ENCODE assay signal across 7 mouse cellular contexts in the genomic region with DNA sequence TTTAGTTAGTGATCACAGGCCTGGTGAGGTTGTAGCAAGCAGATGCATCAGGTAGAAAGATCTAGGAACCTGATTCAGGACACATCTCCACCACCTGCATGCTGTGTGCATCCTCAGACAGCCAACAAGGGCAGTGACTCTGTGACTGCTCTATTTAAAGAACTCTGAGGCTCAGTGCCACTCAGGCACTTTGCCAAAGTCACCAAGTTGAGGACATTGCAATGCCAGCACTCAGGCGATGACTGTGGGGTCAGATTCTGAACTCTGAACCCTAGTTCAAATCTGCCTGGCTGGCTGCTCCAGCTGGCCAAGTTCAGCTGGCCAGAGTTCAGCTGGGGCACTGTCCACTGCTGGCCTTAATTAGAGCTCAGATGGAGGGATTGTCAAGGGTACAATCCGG. TPM values are rescaled to one million over a fixed set of nuclear protein-coding genes. Genes with fewer than 3 reads are reported as not detected.
DNase-seq lines count a peak whose midpoint lies in the region; TF ChIP-seq lines count a peak whose summit lies in the region.

No protein-coding gene starts in this region.

- H3K9ac ChIP-seq in heart, adult 2 months (ENCODE audit: low read depth, low read length) = peak overlapping the region; percentile 33

- H3K79me2 ChIP-seq in heart, adult 2 months (replicated peaks; ENCODE audit: control insufficient read depth, insufficient read depth, low read length) = no peaks in the 10 kb centered on the region

- H3K4me1 ChIP-seq in testis, adult 2 months (ENCODE audit: control insufficient read depth, insufficient read depth, low read length) = peaks cover 5% of the 10 kb centered on the region
- peaks cover 23% of the 10 kb centered on the region for H3K4me1 ChIP-seq in heart, adult 2 months (ENCODE audit: control insufficient read depth, insufficient read depth, low read length)

- H3K4me3 ChIP-seq in testis, adult 2 months (ENCODE audit: control insufficient read depth, low read depth, low read length) = no peak overlapping the region
- H3K4me3 ChIP-seq in heart, adult 2 months = peak overlapping the region; percentile 13; the same call in 1 of the 2 replicates

- 18% methylated on average over 2 of the region's 2 CpGs for WGBS in heart, adult 2 months

- no peak for TF ChIP-seq CTCF in testis, adult 2 months (IDR thresholded peaks at IDR 0.05; ENCODE audit: control insufficient read depth, insufficient read depth, insufficient replicate concordance, low read depth, low read length)
- TF ChIP-seq CTCF in heart, adult 2 months (IDR thresholded peaks at IDR 0.05) = no peak

- no peaks in the 10 kb centered on the region for H3K27me3 ChIP-seq in testis, adult 2 months (ENCODE audit: control insufficient read depth, insufficient read depth, low read length)
- no peaks in the 10 kb centered on the region for H3K27me3 ChIP-seq in heart, adult 2 months (ENCODE audit: control insufficient read depth, insufficient read depth, low read length)

- no peak for DNase-seq in testis, postnatal 14 days (ENCODE audit: low spot score)
- peak; percentile 73 to 79 for DNase-seq in heart, adult 2 months
- peak; percentile 93 to 96 for DNase-seq in kidney, postnatal 36 days
- DNase-seq in thymus, postnatal 4 days = peak; percentile 37
- no peak for DNase-seq in left cerebral cortex, postnatal 4 days
- no peak for DNase-seq in Muller cell, postnatal 12 days (ENCODE audit: inconsistent ontology term)

- H3K27ac ChIP-seq in testis, adult 2 months (ENCODE audit: control insufficient read depth, insufficient read depth, low read depth, low read length) = peak overlapping the region; percentile 18; the same call in 1 of the 2 replicates
- peak overlapping the region; percentile 97 for H3K27ac ChIP-seq in heart, adult 2 months

- intact Hi-C loops in heart, adult 2 months (cut with DNase I) = loop anchor here (1.0 to 2.0 kb wide), 2 partner anchors 13 to 23 kb away; no protein-coding TSS in a partner anchor
- intact Hi-C loops in left cerebral cortex, postnatal 4 days (cut with DNase I) = no loop called here

- TF ChIP-seq POLR2A in testis, adult 2 months (IDR thresholded peaks at IDR 0.05; ENCODE audit: control insufficient read depth, low read depth, low read length) = no peak
- no peak for TF ChIP-seq POLR2A in heart, adult 2 months (IDR thresholded peaks at IDR 0.05; ENCODE audit: insufficient read depth, low read depth, low read length)

- H3K36me3 ChIP-seq in testis, adult 2 months (ENCODE audit: control insufficient read depth, insufficient read depth, low read length) = no peaks in the 10 kb centered on the region
- H3K36me3 ChIP-seq in heart, adult 2 months (ENCODE audit: control insufficient read depth, insufficient read depth, low read length) = 0 out of 2 replicates have a peak, but pooled peaks cover 2% of the 10 kb centered on the region

- 0 out of 2 replicates have a peak, but pooled peaks have one; percentile 7 for TF ChIP-seq EP300 in heart, adult 2 months (IDR thresholded peaks at IDR 0.05; ENCODE audit: insufficient read depth, low read depth, low read length)

RNA-seq across cellular contexts. Expression of a gene that starts 22.3 kb away (rescaled TPM):
- polyA plus RNA-seq in testis, adult 2 months (2012; rRNA removed) = 227 and 245 TPM in 2 replicates
- 100 to 1,000 TPM; 216 to 349 TPM for total RNA-seq in heart, adult 2 months (2021)
- polyA plus RNA-seq in heart, adult 2 months (2012; rRNA removed) = 272 and 285 TPM in 2 replicates
- 10 to 100 TPM; 34.4 to 36.1 TPM for total RNA-seq in left cerebral cortex, postnatal 4 days (2021)

RNA-seq across cellular contexts. Expression of a gene that starts 34.9 kb away (rescaled TPM):
- 0.99 and 1.4 TPM in 2 replicates for polyA plus RNA-seq in testis, adult 2 months (2012; rRNA removed)
- under 1 TPM; 0.16 to 0.39 TPM for total RNA-seq in heart, adult 2 months (2021)
- polyA plus RNA-seq in heart, adult 2 months (2012; rRNA removed) = 0.20 and 0.39 TPM in 2 replicates
- under 1 TPM; 0.28 to 0.54 TPM for total RNA-seq in left cerebral cortex, postnatal 4 days (2021)

Comparison
In these comparisons a context has a peak if more than half of its experiments do, and no peak if none do; other contexts are left out.
1. DNase-seq: peak in heart, adult 2 months (2 of 2), kidney, postnatal 36 days (2 of 2) and thymus, postnatal 4 days (single experiment); none in testis, postnatal 14 days (single experiment), left cerebral cortex, postnatal 4 days (single experiment) and Muller cell, postnatal 12 days (single experiment).
2. RNA of a gene that starts 22.3 kb away (total RNA-seq): 216 to 349 TPM in heart, adult 2 months; 34.4 to 36.1 TPM in left cerebral cortex, postnatal 4 days; every median in the first group is over 4 times any median in the second.